Comparison of ENCODE assay signal across 15 mouse cellular contexts in the genomic region with DNA sequence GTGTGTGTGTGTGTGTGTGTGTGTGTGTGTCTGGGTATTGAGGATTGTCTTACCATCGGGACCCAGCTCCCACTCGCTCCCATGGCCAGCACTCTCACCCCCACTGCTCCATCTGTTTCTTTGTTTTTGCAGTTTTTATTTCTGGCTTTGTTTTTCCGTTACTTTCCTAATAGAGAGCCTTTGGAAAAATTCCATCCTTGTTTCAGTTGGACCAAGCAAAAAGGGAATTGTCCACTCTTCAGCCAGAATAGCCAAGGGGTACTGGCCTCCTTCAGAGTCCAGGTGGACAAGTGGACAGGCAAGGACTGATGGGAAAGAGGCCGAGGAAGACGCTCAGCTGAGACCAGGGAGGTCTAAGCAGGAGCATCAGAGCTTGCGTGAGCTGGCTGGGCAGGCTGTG. TPM values are rescaled to one million over a fixed set of nuclear protein-coding genes. Genes with fewer than 3 reads are reported as not detected.
A peak's percentile ranks its signal among the peaks of the same experiment; 100 is the strongest.
DNase-seq lines count a peak whose midpoint lies in the region; ATAC-seq lines count a peak whose summit lies in the region.
"Had no signal": no experiment of that assay in that cellular context is flagged by ENCODE, and none has a peak within 500 bp of the region (broad histone marks: within the 10 kb centered on the region; RNA-seq: fewer than 3 reads in every experiment).

No protein-coding gene starts in this region.

- no peak overlapping the region for H3K9ac ChIP-seq in forebrain, embryonic 12.5 days
- H3K9ac ChIP-seq in forebrain, embryonic 15.5 days (replicated peaks): no peak overlapping the region
- H3K9ac ChIP-seq in lung, embryonic 15.5 days: no peak overlapping the region
- H3K9ac ChIP-seq in hindbrain, embryonic 16.5 days (ENCODE audit: low read depth, low read length): no peak overlapping the region
- no peak overlapping the region; the same call in 1 of the 2 replicates for H3K9ac ChIP-seq in kidney, embryonic 14.5 days (ENCODE audit: low read depth, low read length)
- H3K9ac ChIP-seq: kidney, embryonic 15.5 days had no signal

- no peaks in the 10 kb centered on the region for H3K27me3 ChIP-seq in forebrain, embryonic 12.5 days
- no peaks in the 10 kb centered on the region for H3K27me3 ChIP-seq in forebrain, embryonic 15.5 days
- no peaks in the 10 kb centered on the region for H3K27me3 ChIP-seq in lung, embryonic 15.5 days
- no peaks in the 10 kb centered on the region for H3K27me3 ChIP-seq in hindbrain, embryonic 16.5 days (replicated peaks; ENCODE audit: control insufficient read depth, insufficient read depth, low read length)
- no peaks in the 10 kb centered on the region for H3K27me3 ChIP-seq in kidney, embryonic 14.5 days (ENCODE audit: control insufficient read depth, insufficient read depth, low read length)
- H3K27me3 ChIP-seq: kidney, embryonic 15.5 days had no signal

- H3K27ac ChIP-seq in forebrain, embryonic 12.5 days: peak overlapping the region; percentile 66; the same call in 1 of the 2 replicates
- no peak overlapping the region; the same call in 1 of the 2 replicates for H3K27ac ChIP-seq in forebrain, embryonic 15.5 days (replicated peaks)
- H3K27ac ChIP-seq in lung, embryonic 15.5 days: peak overlapping the region; percentile 80; the same call in 1 of the 2 replicates
- peak overlapping the region; percentile 4; the same call in 1 of the 2 replicates for H3K27ac ChIP-seq in hindbrain, embryonic 16.5 days (ENCODE audit: low read depth, low read length)
- H3K27ac ChIP-seq in kidney, embryonic 14.5 days (ENCODE audit: low read depth, low read length): no peak overlapping the region

- peaks cover 55% of the 10 kb centered on the region for H3K4me1 ChIP-seq in forebrain, embryonic 12.5 days
- peaks cover 36% of the 10 kb centered on the region for H3K4me1 ChIP-seq in forebrain, embryonic 15.5 days
- peaks cover 39% of the 10 kb centered on the region for H3K4me1 ChIP-seq in lung, embryonic 15.5 days
- H3K4me1 ChIP-seq in hindbrain, embryonic 16.5 days (ENCODE audit: control insufficient read depth, insufficient read depth, low read depth, low read length): peaks cover 15% of the 10 kb centered on the region
- H3K4me1 ChIP-seq in kidney, embryonic 14.5 days (ENCODE audit: control insufficient read depth, insufficient read depth, low read length): peaks cover 22% of the 10 kb centered on the region

- H3K4me3 ChIP-seq in forebrain, embryonic 12.5 days (replicated peaks): no peak overlapping the region
- no peak overlapping the region for H3K4me3 ChIP-seq in forebrain, embryonic 15.5 days
- H3K4me3 ChIP-seq in lung, embryonic 15.5 days: no peak overlapping the region
- H3K4me3 ChIP-seq in hindbrain, embryonic 16.5 days (ENCODE audit: low read length): no peak overlapping the region
- H3K4me3 ChIP-seq in kidney, embryonic 14.5 days (ENCODE audit: low read length): no peak overlapping the region
- H3K4me3 ChIP-seq: kidney, embryonic 15.5 days had no signal

- DNase-seq in lung, postnatal 25 days (ENCODE audit: low spot score): no peak
- DNase-seq in brain, adult 2 months (ENCODE audit: low read depth, low spot score): peak; percentile 77
- DNase-seq: gastrocnemius, postnatal 14 days; left cerebral cortex, postnatal 4 days; lung, postnatal 36 days had no signal

- H3K4me2 ChIP-seq in forebrain, embryonic 12.5 days: no peak overlapping the region
- no peak overlapping the region for H3K4me2 ChIP-seq in forebrain, embryonic 15.5 days (replicated peaks)
- no peak overlapping the region for H3K4me2 ChIP-seq in lung, embryonic 15.5 days
- H3K4me2 ChIP-seq in hindbrain, embryonic 16.5 days (ENCODE audit: low read length): no peak overlapping the region
- no peak overlapping the region for H3K4me2 ChIP-seq in kidney, embryonic 14.5 days (replicated peaks; ENCODE audit: low read depth, low read length)
- H3K4me2 ChIP-seq: heart, embryonic 11.5 days; kidney, embryonic 15.5 days had no signal

- H3K36me3 ChIP-seq in forebrain, embryonic 12.5 days (replicated peaks): no peaks in the 10 kb centered on the region
- H3K36me3 ChIP-seq in forebrain, embryonic 15.5 days: no peaks in the 10 kb centered on the region
- H3K36me3 ChIP-seq in lung, embryonic 15.5 days: no peaks in the 10 kb centered on the region
- H3K36me3 ChIP-seq in hindbrain, embryonic 16.5 days (ENCODE audit: control insufficient read depth, insufficient read depth, low read length): no peaks in the 10 kb centered on the region
- no peaks in the 10 kb centered on the region for H3K36me3 ChIP-seq in kidney, embryonic 14.5 days (ENCODE audit: control insufficient read depth, insufficient read depth, low read length)
- H3K36me3 ChIP-seq: kidney, embryonic 15.5 days had no signal

- no peak for ATAC-seq in forebrain, embryonic 12.5 days (ENCODE audit: low FRiP score)
- no peak for ATAC-seq in forebrain, embryonic 15.5 days (replicated peaks)
- no peak for ATAC-seq in lung, embryonic 15.5 days (ENCODE audit: borderline replicate concordance, extremely low read depth, low FRiP score, low TSS enrichment)
- ATAC-seq in hindbrain, embryonic 16.5 days: no peak
- ATAC-seq in kidney, embryonic 14.5 days (ENCODE audit: low FRiP score, low TSS enrichment): no peak
- no peak for ATAC-seq in granulocyte monocyte progenitor cell, adult 5-6 weeks (replicated peaks; ENCODE audit: poor library complexity, severe bottlenecking)

- 76% methylated on average over 6 of the region's 6 CpGs for WGBS in forebrain, embryonic 12.5 days
- 55% methylated on average over 6 of the region's 6 CpGs for WGBS in forebrain, embryonic 15.5 days
- 63% methylated on average over 6 of the region's 6 CpGs for WGBS in lung, embryonic 15.5 days
- 60% methylated on average over 6 of the region's 6 CpGs for WGBS in hindbrain, embryonic 16.5 days
- WGBS in kidney, embryonic 14.5 days: 61% methylated on average over 6 of the region's 6 CpGs

- H3K9me3 ChIP-seq in forebrain, embryonic 12.5 days: no peaks in the 10 kb centered on the region
- no peaks in the 10 kb centered on the region for H3K9me3 ChIP-seq in forebrain, embryonic 15.5 days
- no peaks in the 10 kb centered on the region for H3K9me3 ChIP-seq in lung, embryonic 15.5 days
- H3K9me3 ChIP-seq in hindbrain, embryonic 16.5 days (ENCODE audit: control insufficient read depth, low read length): no peaks in the 10 kb centered on the region
- H3K9me3 ChIP-seq in kidney, embryonic 14.5 days (ENCODE audit: control insufficient read depth, low read length): no peaks in the 10 kb centered on the region
- H3K9me3 ChIP-seq: kidney, embryonic 15.5 days had no signal

RNA-seq across cellular contexts. Expression of a gene that starts 9.0 kb away (rescaled TPM):
- polyA plus RNA-seq in forebrain, embryonic 12.5 days (2016; fragmentation: Nextera tagmentation; extraction: Ambion mirVana): 9.5 and 10.8 TPM in 2 replicates
- 32.2 and 33.1 TPM in 2 replicates for polyA plus RNA-seq in forebrain, embryonic 15.5 days (2015; fragmentation: Nextera tagmentation; extraction: Ambion mirVana)
- polyA plus RNA-seq in lung, embryonic 15.5 days (2015; fragmentation: Nextera tagmentation; extraction: Ambion mirVana): 5.7 and 6.2 TPM in 2 replicates
- 96.7 and 102 TPM in 2 replicates for polyA plus RNA-seq in hindbrain, embryonic 16.5 days (2015; fragmentation: Nextera tagmentation; extraction: Ambion mirVana)
- 0.66 and 0.96 TPM in 2 replicates for polyA plus RNA-seq in kidney, embryonic 14.5 days (2014; fragmentation: Nextera tagmentation; extraction: Ambion mirVana)
- total RNA-seq in granulocyte monocyte progenitor cell, adult 5-6 weeks (2014; fragmentation: Nextera tagmentation): not detected in 2 replicates
- not detected in 2 replicates for total RNA-seq in granulocyte monocyte progenitor cell, adult 5-6 weeks (2017)
- total RNA-seq: hematopoietic stem cell, adult 5-6 weeks; MEL had no signal

RNA-seq across cellular contexts. Expression of a gene that starts 22.2 kb away (rescaled TPM):
- polyA plus RNA-seq in forebrain, embryonic 12.5 days (2016; fragmentation: Nextera tagmentation; extraction: Ambion mirVana): 2.5 and 2.8 TPM in 2 replicates
- polyA plus RNA-seq in forebrain, embryonic 15.5 days (2015; fragmentation: Nextera tagmentation; extraction: Ambion mirVana): 3.4 and 3.5 TPM in 2 replicates
- polyA plus RNA-seq in lung, embryonic 15.5 days (2015; fragmentation: Nextera tagmentation; extraction: Ambion mirVana): 0.04 TPM in 1 of 2 replicates, not detected in the other
- polyA plus RNA-seq in hindbrain, embryonic 16.5 days (2015; fragmentation: Nextera tagmentation; extraction: Ambion mirVana): 4.9 and 5.6 TPM in 2 replicates
- 0.20 TPM in 1 of 2 replicates, not detected in the other for polyA plus RNA-seq in kidney, embryonic 14.5 days (2014; fragmentation: Nextera tagmentation; extraction: Ambion mirVana)
- not detected in 2 replicates for total RNA-seq in granulocyte monocyte progenitor cell, adult 5-6 weeks (2014; fragmentation: Nextera tagmentation)
- not detected in 2 replicates for total RNA-seq in granulocyte monocyte progenitor cell, adult 5-6 weeks (2017)
- total RNA-seq: gastrocnemius, postnatal 14 days; hematopoietic stem cell, adult 5-6 weeks; MEL had no signal
- polyA plus RNA-seq: kidney, embryonic 15.5 days had no signal

RNA-seq across cellular contexts. Expression of a gene that starts 34.1 kb away (rescaled TPM):
- polyA plus RNA-seq in forebrain, embryonic 12.5 days (2016; fragmentation: Nextera tagmentation; extraction: Ambion mirVana): 0.93 and 1.2 TPM in 2 replicates
- 1.7 and 1.9 TPM in 2 replicates for polyA plus RNA-seq in forebrain, embryonic 15.5 days (2015; fragmentation: Nextera tagmentation; extraction: Ambion mirVana)
- polyA plus RNA-seq in lung, embryonic 15.5 days (2015; fragmentation: Nextera tagmentation; extraction: Ambion mirVana): 0.15 and 0.21 TPM in 2 replicates
- polyA plus RNA-seq in hindbrain, embryonic 16.5 days (2015; fragmentation: Nextera tagmentation; extraction: Ambion mirVana): 3.5 and 3.9 TPM in 2 replicates
- 0.31 and 0.57 TPM in 2 replicates for polyA plus RNA-seq in kidney, embryonic 14.5 days (2014; fragmentation: Nextera tagmentation; extraction: Ambion mirVana)
- total RNA-seq in granulocyte monocyte progenitor cell, adult 5-6 weeks (2014; fragmentation: Nextera tagmentation): 0.32 TPM in 1 of 2 replicates, not detected in the other
- 0.46 TPM in 1 of 2 replicates, not detected in the other for total RNA-seq in granulocyte monocyte progenitor cell, adult 5-6 weeks (2017)
- total RNA-seq: hematopoietic stem cell, adult 5-6 weeks had no signal

RNA-seq across cellular contexts. Expression of a gene that starts 45.4 kb away (rescaled TPM):
- 122 and 127 TPM in 2 replicates for polyA plus RNA-seq in forebrain, embryonic 12.5 days (2016; fragmentation: Nextera tagmentation; extraction: Ambion mirVana)
- 137 and 162 TPM in 2 replicates for polyA plus RNA-seq in forebrain, embryonic 15.5 days (2015; fragmentation: Nextera tagmentation; extraction: Ambion mirVana)
- 46.2 and 49.4 TPM in 2 replicates for polyA plus RNA-seq in lung, embryonic 15.5 days (2015; fragmentation: Nextera tagmentation; extraction: Ambion mirVana)
- 84.7 and 88.3 TPM in 2 replicates for polyA plus RNA-seq in hindbrain, embryonic 16.5 days (2015; fragmentation: Nextera tagmentation; extraction: Ambion mirVana)
- 39.5 and 53.1 TPM in 2 replicates for polyA plus RNA-seq in kidney, embryonic 14.5 days (2014; fragmentation: Nextera tagmentation; extraction: Ambion mirVana)
- total RNA-seq in granulocyte monocyte progenitor cell, adult 5-6 weeks (2014; fragmentation: Nextera tagmentation): 53.7 and 58.4 TPM in 2 replicates
- 24.8 and 25.0 TPM in 2 replicates for total RNA-seq in granulocyte monocyte progenitor cell, adult 5-6 weeks (2017)

RNA-seq across cellular contexts. Expression of a gene that starts 48.7 kb away (rescaled TPM):
- 0.05 and 0.06 TPM in 2 replicates for polyA plus RNA-seq in forebrain, embryonic 12.5 days (2016; fragmentation: Nextera tagmentation; extraction: Ambion mirVana)
- polyA plus RNA-seq in forebrain, embryonic 15.5 days (2015; fragmentation: Nextera tagmentation; extraction: Ambion mirVana): 0.09 and 0.10 TPM in 2 replicates
- not detected in 2 replicates for polyA plus RNA-seq in lung, embryonic 15.5 days (2015; fragmentation: Nextera tagmentation; extraction: Ambion mirVana)
- 0.06 TPM in 1 of 2 replicates, not detected in the other for polyA plus RNA-seq in hindbrain, embryonic 16.5 days (2015; fragmentation: Nextera tagmentation; extraction: Ambion mirVana)
- polyA plus RNA-seq in kidney, embryonic 14.5 days (2014; fragmentation: Nextera tagmentation; extraction: Ambion mirVana): not detected in 2 replicates
- total RNA-seq in granulocyte monocyte progenitor cell, adult 5-6 weeks (2014; fragmentation: Nextera tagmentation): not detected in 2 replicates
- not detected in 2 replicates for total RNA-seq in granulocyte monocyte progenitor cell, adult 5-6 weeks (2017)
- total RNA-seq: hematopoietic stem cell, adult 5-6 weeks; MEL had no signal

Comparison
In these comparisons a context has a peak if more than half of its experiments do, and no peak if none do; other contexts are left out.
1. H3K27ac ChIP-seq: peak in forebrain, embryonic 12.5 days (single experiment), lung, embryonic 15.5 days (single experiment) and hindbrain, embryonic 16.5 days (single experiment); none in forebrain, embryonic 15.5 days (single experiment) and kidney, embryonic 14.5 days (single experiment).